In the genomic region with DNA sequence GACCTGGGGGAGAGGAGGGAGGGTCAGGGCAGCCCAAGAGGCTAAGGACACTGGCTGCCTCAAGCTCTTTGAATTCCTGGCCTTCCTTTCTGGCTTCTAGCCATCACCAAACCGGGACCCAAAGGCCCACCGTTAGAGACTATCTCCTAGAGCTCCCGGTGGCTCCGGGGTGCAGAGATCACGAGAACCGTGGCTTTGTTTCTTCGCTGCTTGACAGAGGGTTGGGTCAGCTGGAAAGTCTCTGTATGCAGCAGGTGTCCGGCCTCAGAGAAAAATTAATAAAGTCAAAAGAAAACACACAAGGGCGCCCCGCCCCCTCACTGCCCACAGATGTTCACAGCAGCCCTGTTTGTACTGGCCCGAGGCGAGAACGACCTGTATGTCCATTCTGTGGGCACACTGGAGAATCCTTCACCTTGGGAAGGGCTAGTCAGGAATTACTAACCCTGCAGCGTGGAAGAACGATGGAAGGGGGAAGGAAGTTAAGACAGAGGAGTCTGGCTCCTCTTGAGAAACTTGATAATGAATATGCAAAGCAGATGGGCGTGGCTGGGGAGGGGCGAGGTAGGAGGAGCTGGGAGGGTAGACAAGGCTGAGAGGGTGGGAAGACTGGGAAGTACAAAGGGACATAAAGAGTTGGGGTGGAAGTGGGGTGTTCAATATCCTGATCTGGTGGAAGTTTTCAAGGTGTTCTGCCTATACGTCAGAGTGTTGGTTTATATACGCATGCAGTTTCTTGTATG, we compare ENCODE assay signal across 9 mouse cellular contexts. TPM values are rescaled to one million over a fixed set of nuclear protein-coding genes. Genes with fewer than 3 reads are reported as not detected.
DNase-seq lines count a peak whose midpoint lies in the region; ATAC-seq lines count a peak whose summit lies in the region.
"Had no signal": no experiment of that assay in that cellular context is flagged by ENCODE, and none has a peak within 500 bp of the region (broad histone marks: within the 10 kb centered on the region; RNA-seq: fewer than 3 reads in every experiment).

No protein-coding gene starts in this region.

- no peak overlapping the region for H3K9ac ChIP-seq in forebrain, embryonic 12.5 days
- H3K9ac ChIP-seq in forebrain, embryonic 14.5 days (ENCODE audit: low read length), result no peak overlapping the region
- no peak overlapping the region for H3K9ac ChIP-seq in forebrain, embryonic 13.5 days

- H3K36me3 ChIP-seq in forebrain, embryonic 12.5 days (replicated peaks), result no peaks in the 10 kb centered on the region
- H3K36me3 ChIP-seq in forebrain, embryonic 14.5 days (ENCODE audit: control insufficient read depth, insufficient read depth, low read length), result no peaks in the 10 kb centered on the region
- H3K36me3 ChIP-seq in forebrain, embryonic 13.5 days (ENCODE audit: poor library complexity, severe bottlenecking), result no peaks in the 10 kb centered on the region

- H3K4me1 ChIP-seq in forebrain, embryonic 12.5 days, result peaks cover 24% of the 10 kb centered on the region
- H3K4me1 ChIP-seq in forebrain, embryonic 14.5 days (ENCODE audit: control insufficient read depth, insufficient read depth, low read length), result peaks cover 9% of the 10 kb centered on the region
- peaks cover 28% of the 10 kb centered on the region for H3K4me1 ChIP-seq in forebrain, embryonic 13.5 days

- no peak for DNase-seq in forebrain, embryonic 14.5 days (ENCODE audit: low spot score)
- DNase-seq in kidney, postnatal 25 days, result peak; percentile 41 to 57
- no peak for DNase-seq in kidney, adult 8-10 months
- DNase-seq in gastrocnemius, postnatal 4 days (ENCODE audit: low spot score in 2 of 2), result no peak
- no peak for DNase-seq in thymus, postnatal 0 days (ENCODE audit: low spot score)
- DNase-seq: layer of hippocampus, postnatal 36 days had no signal

- peak overlapping the region; percentile 6 for H3K4me2 ChIP-seq in forebrain, embryonic 12.5 days
- H3K4me2 ChIP-seq in forebrain, embryonic 14.5 days (ENCODE audit: low read length), result no peak overlapping the region
- H3K4me2 ChIP-seq in forebrain, embryonic 13.5 days, result peak overlapping the region; percentile 14; the same call in 1 of the 2 replicates

- H3K27me3 ChIP-seq in forebrain, embryonic 12.5 days, result peaks cover 67% of the 10 kb centered on the region
- peaks cover 14% of the 10 kb centered on the region for H3K27me3 ChIP-seq in forebrain, embryonic 14.5 days (replicated peaks; ENCODE audit: control insufficient read depth, insufficient read depth, low read length)
- H3K27me3 ChIP-seq in forebrain, embryonic 13.5 days, result peaks cover 45% of the 10 kb centered on the region

- no peaks in the 10 kb centered on the region for H3K9me3 ChIP-seq in forebrain, embryonic 12.5 days
- H3K9me3 ChIP-seq in forebrain, embryonic 14.5 days (replicated peaks; ENCODE audit: control insufficient read depth, low read length), result no peaks in the 10 kb centered on the region
- no peaks in the 10 kb centered on the region for H3K9me3 ChIP-seq in forebrain, embryonic 13.5 days (replicated peaks)

- ATAC-seq in forebrain, embryonic 12.5 days (ENCODE audit: low FRiP score), result no peak
- ATAC-seq in forebrain, embryonic 14.5 days, result no peak
- no peak for ATAC-seq in forebrain, embryonic 13.5 days
- ATAC-seq in megakaryocyte progenitor cell, adult 5-6 weeks (replicated peaks; ENCODE audit: poor library complexity), result peak; percentile 38

- H3K4me3 ChIP-seq in forebrain, embryonic 12.5 days (replicated peaks), result no peak overlapping the region
- H3K4me3 ChIP-seq in forebrain, embryonic 14.5 days (ENCODE audit: low read depth, low read length), result no peak overlapping the region
- no peak overlapping the region for H3K4me3 ChIP-seq in forebrain, embryonic 13.5 days

- 46% methylated on average over 19 of the region's 19 CpGs for WGBS in forebrain, embryonic 12.5 days
- WGBS in forebrain, embryonic 14.5 days, result 42% methylated on average over 19 of the region's 19 CpGs
- WGBS in forebrain, embryonic 13.5 days, result 49% methylated on average over 19 of the region's 19 CpGs

- no peak overlapping the region for H3K27ac ChIP-seq in forebrain, embryonic 12.5 days
- no peak overlapping the region for H3K27ac ChIP-seq in forebrain, embryonic 14.5 days (ENCODE audit: low read depth, low read length)
- H3K27ac ChIP-seq in forebrain, embryonic 13.5 days, result no peak overlapping the region

RNA-seq across cellular contexts. Expression of a gene that starts 4.5 kb away (rescaled TPM):
- 20.3 and 20.6 TPM in 2 replicates for polyA plus RNA-seq in forebrain, embryonic 12.5 days (2016; fragmentation: Nextera tagmentation; extraction: Ambion mirVana)
- 7.3 and 9.7 TPM in 2 replicates for polyA plus RNA-seq in forebrain, embryonic 14.5 days (2014; fragmentation: Nextera tagmentation; extraction: Ambion mirVana)
- 13.5 and 14.9 TPM in 2 replicates for polyA plus RNA-seq in forebrain, embryonic 13.5 days (2015; fragmentation: Nextera tagmentation; extraction: Ambion mirVana)
- total RNA-seq in megakaryocyte progenitor cell, adult 5-6 weeks (2015), result 0.42 and 1.8 TPM in 2 replicates
- 1.1 and 2.2 TPM in 2 replicates for total RNA-seq in megakaryocyte progenitor cell, adult 5-6 weeks (2017)
- total RNA-seq in gastrocnemius, postnatal 4 days (2021), result 10 to 100 TPM; 12.6 to 14.4 TPM
- 0.28 and 0.44 TPM in 2 replicates for polyA plus RNA-seq in thymus, postnatal 0 days (2015; fragmentation: Nextera tagmentation; extraction: Ambion mirVana)

RNA-seq across cellular contexts. Expression of a gene that starts 37.5 kb away (rescaled TPM):
- polyA plus RNA-seq in forebrain, embryonic 12.5 days (2016; fragmentation: Nextera tagmentation; extraction: Ambion mirVana), result 58.3 and 63.5 TPM in 2 replicates
- 26.6 and 31.6 TPM in 2 replicates for polyA plus RNA-seq in forebrain, embryonic 14.5 days (2014; fragmentation: Nextera tagmentation; extraction: Ambion mirVana)
- polyA plus RNA-seq in forebrain, embryonic 13.5 days (2015; fragmentation: Nextera tagmentation; extraction: Ambion mirVana), result 34.8 and 38.6 TPM in 2 replicates
- 54.1 and 60.2 TPM in 2 replicates for total RNA-seq in megakaryocyte progenitor cell, adult 5-6 weeks (2015)
- total RNA-seq in megakaryocyte progenitor cell, adult 5-6 weeks (2017), result 86.1 and 90.7 TPM in 2 replicates
- total RNA-seq in gastrocnemius, postnatal 4 days (2021), result 10 to 100 TPM; 46.0 to 49.1 TPM
- 32.4 and 34.2 TPM in 2 replicates for polyA plus RNA-seq in thymus, postnatal 0 days (2015; fragmentation: Nextera tagmentation; extraction: Ambion mirVana)

Comparison
In these comparisons a context has a peak if more than half of its experiments do, and no peak if none do; other contexts are left out.
1. DNase-seq: peak in kidney, postnatal 25 days (2 of 2); none in forebrain, embryonic 14.5 days (single experiment), kidney, adult 8-10 months (0 of 2), gastrocnemius, postnatal 4 days (0 of 2) and thymus, postnatal 0 days (single experiment).